Mouse (Mus musculus) lung, embryonic 14.5 days (tissue): ENCODE results near the gene Traf5. TPM values are rescaled to one million over a fixed set of nuclear protein-coding genes. Genes with fewer than 3 reads are reported as not detected.

Experiments used
- ATAC-seq: fragments of 200-750 bp; cut with Nextera tagmentation; 2 replicates; pipeline ENCODE4 v1.8.0; 2017; ENCODE audit warnings: mild to moderate bottlenecking, moderate TSS enrichment, moderate library complexity; ENCODE audit not compliant: insufficient read depth
- DNase-seq: peaks from one replicate; pipeline ENCODE4 v3.0.0-alpha.2; 2015
- H3K27ac ChIP-seq: fragments of 300-500 bp; sonication (generic); 2 replicates; pipeline ENCODE4 v1.5.1; 2014; ENCODE audit warnings: low read depth, mild to moderate bottlenecking, moderate library complexity
- H3K27me3 ChIP-seq: fragments of 300-500 bp; sonication (generic); 2 replicates; pipeline ENCODE4 v1.6.1; 2014; ENCODE audit warnings: low read length, control low read depth; ENCODE audit not compliant: insufficient read depth
- H3K36me3 ChIP-seq: fragments of 300-500 bp; sonication (generic); 2 replicates; pipeline ENCODE4 v1.6.1; 2014; ENCODE audit warnings: control low read depth; ENCODE audit not compliant: insufficient read depth
- H3K4me1 ChIP-seq: fragments of 300-500 bp; sonication (generic); 2 replicates; pipeline ENCODE4 v1.6.1; 2014; ENCODE audit warnings: antibody characterized with exemption, control low read depth; ENCODE audit not compliant: insufficient read depth
- H3K4me2 ChIP-seq: fragments of 300-500 bp; sonication (generic); 2 replicates; pipeline ENCODE4 v1.6.1; 2014; ENCODE audit warnings: mild to moderate bottlenecking
- H3K4me3 ChIP-seq: fragments of 300-500 bp; sonication (generic); 2 replicates; pipeline ENCODE4 v1.5.1; 2014; ENCODE audit warnings: low read depth, low read length
- H3K9ac ChIP-seq: fragments of 300-500 bp; sonication (generic); 2 replicates; pipeline ENCODE4 v1.6.1; 2014
- H3K9me3 ChIP-seq: fragments of 300-500 bp; sonication (generic); 2 replicates; pipeline ENCODE4 v1.6.1; 2016; ENCODE audit warnings: low read depth, low read length, control low read depth
- CTCF ChIP-seq: IDR thresholded peaks from 2 replicates; pipeline ENCODE4 v1.5.1; 2016; ENCODE audit warnings: antibody characterized with exemption, low read depth
- WGBS: fragments of 180-500 bp; shearing (Covaris S2); extraction: QIAGEN DNeasy Blood & Tissue Kit; methylation state at CpG from one replicate; pipeline ENCODE4 v1.1.7; 2014; 5-methylcytosine and 5-hydroxymethylcytosine counted together
- polyA plus RNA-seq: library from polyadenylated mRNA; unstranded; fragments of >200 nt; fragmentation: Nextera tagmentation; extraction: Ambion mirVana; gene quantifications from 2 replicates; pipeline ENCODE4 v1.2.1, GENCODE M21; 2014

Gene Traf5
- polyA plus RNA-seq, 1 experiment from 2014 or later, result 20.1 TPM

DNA sequence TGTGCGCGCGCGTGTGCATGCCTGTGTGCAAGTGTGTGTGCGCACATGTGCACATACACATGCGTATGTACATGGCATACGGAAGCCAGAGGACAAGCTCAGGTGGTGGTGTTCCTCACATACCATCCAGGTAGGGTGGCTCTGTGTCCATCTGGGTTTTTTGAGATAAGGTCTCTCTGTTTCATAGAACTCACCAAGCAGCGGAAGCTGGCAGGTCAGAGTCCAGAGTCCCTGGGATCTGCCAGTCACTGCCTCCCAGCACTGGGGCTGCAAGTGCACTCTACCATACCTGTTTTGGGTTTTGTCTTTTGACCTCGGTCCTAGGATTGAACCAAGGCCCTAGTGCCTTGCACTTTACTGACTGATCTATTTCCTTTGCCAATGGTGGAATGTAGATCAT lies 11.7 kb upstream of the Traf5 start:
- 94% methylated on average over 9 of the region's 9 CpGs for WGBS
- DNase-seq (no peak), ATAC-seq (no peak)
- Histone ChIP-seq H3K27me3 (no peaks in the 10 kb centered on the region), H3K4me3 (no peak overlapping the region), H3K4me1 (no peaks in the 10 kb centered on the region), H3K4me2 (no peak overlapping the region), H3K36me3 (peaks cover 62% of the 10 kb centered on the region), H3K9ac (no peak overlapping the region), H3K27ac (no peak overlapping the region), H3K9me3 (no peaks in the 10 kb centered on the region)
- no peak for TF ChIP-seq CTCF

DNA sequence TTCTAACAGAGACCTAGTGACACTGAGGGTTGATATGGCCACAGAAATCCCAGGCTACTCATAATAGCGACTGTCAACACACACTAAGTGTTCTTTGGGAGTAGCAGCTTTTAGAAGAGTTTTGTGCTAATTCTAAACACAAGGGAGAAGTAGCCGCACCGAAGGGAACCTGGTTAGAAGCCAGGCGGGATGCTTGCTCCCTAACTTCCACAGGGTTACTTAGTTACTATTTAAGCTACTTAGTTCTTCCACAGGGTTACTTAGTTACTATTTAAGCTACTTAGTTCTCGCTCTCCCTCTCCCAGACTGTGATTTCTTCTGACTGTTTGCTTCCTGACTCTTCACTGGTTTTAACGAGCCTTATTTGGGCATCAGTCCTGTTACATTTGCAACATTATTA lies 10.8 kb upstream of the Traf5 start:
- DNase-seq (no peak), ATAC-seq (no peak)
- H3K4me1 ChIP-seq, result no peaks in the 10 kb centered on the region
- no peak overlapping the region for H3K4me3 ChIP-seq
- H3K9ac ChIP-seq, result no peak overlapping the region
- H3K36me3 ChIP-seq, result peaks cover 61% of the 10 kb centered on the region
- H3K9me3 ChIP-seq, result no peaks in the 10 kb centered on the region
- H3K4me2 ChIP-seq, result no peak overlapping the region
- H3K27ac ChIP-seq, result no peak overlapping the region
- H3K27me3 ChIP-seq, result no peaks in the 10 kb centered on the region
- 72% methylated on average over 6 of the region's 6 CpGs for WGBS
- no peak for TF ChIP-seq CTCF

DNA sequence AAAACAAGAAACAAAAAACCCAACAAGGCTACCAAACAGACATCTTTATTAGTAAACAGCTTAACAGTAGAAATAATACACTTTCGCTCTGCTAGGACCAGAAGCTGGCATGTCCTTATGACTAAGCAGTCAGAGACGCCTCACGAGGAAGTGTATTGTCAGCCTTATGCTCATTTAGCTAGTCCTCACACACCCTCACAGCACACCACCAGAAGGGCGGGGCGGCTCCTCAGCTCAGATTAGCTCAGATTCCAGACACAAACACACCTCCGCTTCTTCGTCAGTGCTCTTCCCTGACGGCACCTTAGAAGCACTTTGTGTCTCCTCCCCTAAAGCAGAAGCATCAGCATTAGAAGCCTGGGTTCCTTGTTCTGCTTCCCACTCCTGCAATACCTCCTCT lies 9.0 kb upstream of the Traf5 start:
- no peak overlapping the region for H3K27ac ChIP-seq
- 76% methylated on average over 8 of the region's 8 CpGs for WGBS
- TF ChIP-seq CTCF, result no peak
- no peaks in the 10 kb centered on the region for H3K27me3 ChIP-seq
- H3K4me1 ChIP-seq, result no peaks in the 10 kb centered on the region
- no peak overlapping the region for H3K9ac ChIP-seq
- no peak overlapping the region for H3K4me3 ChIP-seq
- no peak for ATAC-seq
- H3K36me3 ChIP-seq, result peaks cover 52% of the 10 kb centered on the region
- no peaks in the 10 kb centered on the region for H3K9me3 ChIP-seq
- DNase-seq, result no peak
- no peak overlapping the region for H3K4me2 ChIP-seq

DNA sequence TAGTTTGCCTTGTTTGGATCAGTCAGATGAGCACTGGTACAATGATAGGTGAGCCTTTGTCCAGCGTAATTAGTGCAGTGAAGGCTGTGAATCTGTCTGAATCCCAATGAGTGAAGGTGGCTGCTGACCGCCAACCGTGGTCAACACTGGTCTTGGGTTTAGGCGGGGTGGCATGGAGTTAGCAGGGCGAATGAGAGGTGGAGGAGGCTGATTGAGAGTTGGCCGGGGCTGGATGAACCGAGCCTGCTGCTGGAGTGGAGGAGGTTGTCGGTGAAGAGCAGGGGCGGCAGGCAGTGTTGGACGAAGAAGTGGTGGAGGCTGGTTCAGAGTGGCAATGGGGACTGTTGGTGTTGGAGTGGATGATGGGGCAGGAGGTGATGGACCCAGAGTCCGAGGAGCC lies 8.4 kb upstream of the Traf5 start:
- 90% methylated on average over 11 of the region's 11 CpGs for WGBS
- H3K27me3 ChIP-seq, result no peaks in the 10 kb centered on the region
- no peak for TF ChIP-seq CTCF
- H3K27ac ChIP-seq, result no peak overlapping the region
- DNase-seq (no peak), ATAC-seq (no peak)
- H3K9ac ChIP-seq, result no peak overlapping the region
- no peaks in the 10 kb centered on the region for H3K9me3 ChIP-seq
- H3K4me1 ChIP-seq, result no peaks in the 10 kb centered on the region
- H3K36me3 ChIP-seq, result peaks cover 50% of the 10 kb centered on the region
- no peak overlapping the region for H3K4me3 ChIP-seq
- no peak overlapping the region for H3K4me2 ChIP-seq

DNA sequence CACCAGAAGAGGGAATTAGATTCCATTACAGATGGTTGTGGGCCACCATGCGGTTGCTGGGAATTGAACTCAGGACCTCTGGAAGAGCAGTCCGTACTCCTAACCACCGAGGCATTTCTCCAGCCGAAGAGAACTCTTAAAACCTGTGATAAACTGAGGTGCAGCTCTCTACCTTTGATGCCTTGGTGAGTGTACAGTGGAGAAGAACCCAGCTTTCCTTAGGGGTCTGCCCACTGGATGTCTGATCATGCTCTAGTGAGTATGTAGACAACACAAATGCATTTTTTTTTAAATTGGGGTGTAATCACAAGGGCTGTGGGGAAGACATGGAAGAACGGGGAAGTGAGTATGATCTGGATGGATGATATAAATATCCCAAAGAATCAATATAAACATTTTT lies 3.3 kb upstream of the Traf5 start:
- Histone ChIP-seq H3K4me3 (no peak overlapping the region), H3K4me1 (peaks cover 6% of the 10 kb centered on the region; the same call in 1 of the 2 replicates), H3K27me3 (peaks cover 7% of the 10 kb centered on the region; the same call in 1 of the 2 replicates), H3K27ac (no peak overlapping the region), H3K9me3 (no peaks in the 10 kb centered on the region), H3K9ac (no peak overlapping the region), H3K36me3 (peaks cover 19% of the 10 kb centered on the region), H3K4me2 (no peak overlapping the region)
- DNase-seq (no peak), ATAC-seq (no peak)
- TF ChIP-seq CTCF, result no peak
- WGBS, result 78% methylated on average over 5 of the region's 5 CpGs

DNA sequence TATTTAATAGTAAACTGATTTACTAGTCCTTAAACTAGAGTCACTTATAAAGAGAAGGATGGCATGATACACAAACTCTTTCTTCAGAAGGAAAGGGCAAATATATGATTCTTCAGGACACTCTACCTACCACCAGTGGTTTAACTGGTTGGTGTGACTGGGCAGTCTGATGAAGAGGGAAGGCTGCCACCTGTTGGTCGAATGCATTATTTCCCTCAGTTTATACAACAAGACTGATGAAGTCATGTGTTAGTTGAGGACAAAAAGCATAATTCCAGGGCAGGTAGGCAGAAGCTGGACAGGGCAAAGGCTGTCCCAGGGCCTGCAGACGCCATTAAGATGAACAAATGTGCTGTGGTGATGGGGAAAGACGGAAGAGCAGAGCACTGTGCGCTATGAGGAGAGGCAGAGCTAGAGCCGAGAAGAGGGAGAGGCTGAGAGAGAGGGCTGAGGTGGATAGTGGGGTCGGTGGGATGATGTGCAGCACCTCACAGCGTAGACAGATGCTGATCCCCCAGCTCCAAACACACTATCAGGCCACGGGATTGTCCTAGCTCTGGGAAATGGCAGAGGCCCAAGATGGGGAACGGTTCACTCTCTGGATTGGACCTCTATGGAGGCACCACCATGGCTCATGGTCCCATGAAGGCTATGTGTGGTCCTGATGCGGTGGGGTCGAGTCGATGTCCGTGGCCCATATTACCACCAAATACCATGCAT lies 2.3 kb upstream of the Traf5 start:
- H3K27ac ChIP-seq, result no peak overlapping the region
- ATAC-seq (no peak), DNase-seq (peak; percentile 87)
- no peak overlapping the region for H3K4me3 ChIP-seq
- peaks cover 16% of the 10 kb centered on the region; the same call in 1 of the 2 replicates for H3K36me3 ChIP-seq
- TF ChIP-seq CTCF, result peak; percentile 78
- H3K27me3 ChIP-seq, result peaks cover 7% of the 10 kb centered on the region; the same call in 1 of the 2 replicates
- WGBS, result 57% methylated on average over 13 of the region's 13 CpGs
- no peak overlapping the region for H3K4me2 ChIP-seq
- H3K9ac ChIP-seq, result no peak overlapping the region
- H3K9me3 ChIP-seq, result no peaks in the 10 kb centered on the region
- H3K4me1 ChIP-seq, result peaks cover 6% of the 10 kb centered on the region; the same call in 1 of the 2 replicates

DNA sequence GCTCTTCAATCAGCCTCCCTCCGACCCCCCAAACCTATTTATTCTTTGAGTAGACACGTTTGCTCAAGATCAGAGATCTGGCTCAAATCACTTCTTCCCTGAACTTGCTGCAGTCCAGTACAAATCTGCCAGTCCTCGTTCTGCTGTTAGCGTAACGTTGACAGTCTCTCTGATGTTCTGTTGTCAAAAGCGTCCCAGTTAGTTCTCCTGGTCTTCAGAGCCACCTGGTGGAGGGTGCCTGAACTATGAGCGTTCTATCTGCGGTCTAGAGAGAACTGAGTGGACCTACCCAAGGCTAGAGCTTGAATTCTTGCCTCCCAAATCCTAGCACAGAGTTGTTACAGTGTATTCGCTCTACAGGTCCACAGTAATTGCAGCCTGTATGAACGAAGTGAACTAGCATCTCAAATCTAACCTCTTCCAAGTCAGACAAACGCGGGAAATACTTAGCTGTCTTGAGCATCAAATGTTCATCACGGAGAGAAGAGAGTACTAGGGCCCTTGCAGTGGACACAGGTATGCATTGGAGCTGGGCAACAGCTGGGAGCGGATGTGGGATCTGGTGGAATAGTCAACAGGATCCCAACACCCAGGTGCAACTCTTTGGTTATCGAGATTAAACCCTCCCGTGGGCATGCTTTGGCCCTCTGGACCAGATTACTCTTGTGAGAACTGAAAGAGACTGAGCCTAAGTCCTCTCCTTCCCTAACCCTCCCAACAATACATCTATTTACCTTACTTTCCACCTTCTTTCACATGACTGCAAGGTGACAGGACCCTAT lies 711 bp upstream of the Traf5 start:
- ATAC-seq, result peak; percentile 85
- TF ChIP-seq CTCF, result peak; percentile 96
- peak overlapping the region; percentile 67 for H3K4me3 ChIP-seq
- peaks cover 7% of the 10 kb centered on the region; the same call in 1 of the 2 replicates for H3K27me3 ChIP-seq
- DNase-seq, result peak; percentile 94
- H3K4me2 ChIP-seq, result peak overlapping the region; percentile 70
- no peak overlapping the region for H3K9ac ChIP-seq
- WGBS, result 29% methylated on average over 16 of the region's 16 CpGs
- H3K4me1 ChIP-seq, result peaks cover 6% of the 10 kb centered on the region; the same call in 1 of the 2 replicates
- H3K9me3 ChIP-seq, result no peaks in the 10 kb centered on the region
- H3K36me3 ChIP-seq, result peaks cover 7% of the 10 kb centered on the region; the same call in 1 of the 2 replicates
- H3K27ac ChIP-seq, result no peak overlapping the region
